Mouse (Mus musculus) intestine, postnatal 0 days (tissue): Measurements from ENCODE around the gene Edc3. TPM values are rescaled to one million over a fixed set of nuclear protein-coding genes. Genes with fewer than 3 reads are reported as not detected.
A peak's percentile ranks its signal among the peaks of the same experiment; 100 is the strongest.

ENCODE experiments used
- ATAC-seq: fragments of 200-750 bp; cut with Nextera tagmentation; 2 replicates; pipeline ENCODE4 v1.8.0; 2017; ENCODE audit warnings: mild to moderate bottlenecking, moderate TSS enrichment, moderate library complexity
- H3K27ac ChIP-seq: fragments of 300-500 bp; sonication (generic); 2 replicates; pipeline ENCODE4 v1.5.1; 2014; ENCODE audit warnings: mild to moderate bottlenecking, low read depth, low read length, moderate library complexity
- H3K27me3 ChIP-seq: fragments of 300-500 bp; sonication (generic); replicated peaks from 2 replicates; pipeline ENCODE4 v1.6.1; 2014; ENCODE audit warnings: low read length, mixed read lengths; ENCODE audit not compliant: control insufficient read depth, insufficient read depth
- H3K36me3 ChIP-seq: fragments of 300-500 bp; sonication (generic); 2 replicates; pipeline ENCODE4 v1.6.1; 2014; ENCODE audit warnings: mild to moderate bottlenecking, moderate library complexity; ENCODE audit not compliant: control insufficient read depth, insufficient read depth
- H3K4me1 ChIP-seq: fragments of 300-500 bp; sonication (generic); replicated peaks from 2 replicates; pipeline ENCODE4 v1.6.1; 2014; ENCODE audit warnings: antibody characterized with exemption, low read length, mixed read lengths; ENCODE audit not compliant: control insufficient read depth, insufficient read depth
- H3K4me2 ChIP-seq: fragments of 300-500 bp; sonication (generic); replicated peaks from 2 replicates; pipeline ENCODE4 v1.6.1; 2014; ENCODE audit warnings: low read depth, mild to moderate bottlenecking, moderate library complexity
- H3K4me3 ChIP-seq: fragments of 300-500 bp; sonication (generic); 2 replicates; pipeline ENCODE4 v1.5.1; 2014; ENCODE audit warnings: low read depth, low read length
- H3K9ac ChIP-seq: fragments of 300-500 bp; sonication (generic); 2 replicates; pipeline ENCODE4 v1.6.1; 2014; ENCODE audit warnings: mild to moderate bottlenecking, low read depth, low read length
- H3K9me3 ChIP-seq: fragments of 300-500 bp; sonication (generic); 2 replicates; pipeline ENCODE4 v1.6.1; 2016; ENCODE audit warnings: mixed run types; ENCODE audit not compliant: control insufficient read depth
- CTCF ChIP-seq: sonication (generic); IDR thresholded peaks from 2 replicates; pipeline ENCODE4 v1.5.1; 2016; ENCODE audit warnings: low read depth, mild to moderate bottlenecking, control low read depth, antibody characterized with exemption, moderate library complexity
- WGBS: fragments of 180-500 bp; shearing (Covaris S2); extraction: QIAGEN DNeasy Blood & Tissue Kit; methylation state at CpG from one replicate; pipeline ENCODE4 v1.1.7; 2014; 5-methylcytosine and 5-hydroxymethylcytosine counted together
- polyA plus RNA-seq: library from polyadenylated mRNA; unstranded; fragments of >200 nt; fragmentation: Nextera tagmentation; extraction: Ambion mirVana; gene quantifications from 2 replicates; pipeline ENCODE4 v1.2.1, GENCODE M21; 2015

Edc3 gene
- polyA plus RNA-seq, 1 experiment from 2014 or later, result 12.3 TPM

- no peak for ATAC-seq
Observed at GRCm38 (mm10) chr9:57712194-57712593, 3.9 kb downstream of the Edc3 start.

GRCm38 (mm10) chr9:57718408-57718807 lies 10.1 kb downstream of the Edc3 start:
- Histone ChIP-seq H3K36me3 (peaks cover 41% of the 10 kb centered on the region), H3K4me3 (no peak overlapping the region), H3K4me1 (peaks cover 1% of the 10 kb centered on the region; the same call in 1 of the 2 replicates), H3K27me3 (no peaks in the 10 kb centered on the region), H3K27ac (no peak overlapping the region), H3K4me2 (no peak overlapping the region), H3K9ac (no peak overlapping the region), H3K9me3 (no peaks in the 10 kb centered on the region)
- ATAC-seq, result no peak
- WGBS, result 88% methylated on average over 7 of the region's 7 CpGs
- TF ChIP-seq CTCF, result no peak

More at GRCm38 (mm10) chr9:57712194-57712593, 3.9 kb downstream of the Edc3 start:
- no peak overlapping the region for H3K4me3 ChIP-seq
- peak; percentile 47 for TF ChIP-seq CTCF
- H3K4me1 ChIP-seq, result peaks cover 4% of the 10 kb centered on the region; the same call in 1 of the 2 replicates
- H3K27ac ChIP-seq, result no peak overlapping the region
- 69% methylated on average over 2 of the region's 2 CpGs for WGBS
- no peak overlapping the region for H3K4me2 ChIP-seq
- peaks cover 28% of the 10 kb centered on the region for H3K36me3 ChIP-seq
- H3K27me3 ChIP-seq, result no peaks in the 10 kb centered on the region
- H3K9ac ChIP-seq, result no peak overlapping the region
- 0 out of 2 replicates have a peak, but pooled peaks cover 3% of the 10 kb centered on the region for H3K9me3 ChIP-seq

GRCm38 (mm10) chr9:57720736-57721135 lies 12.4 kb downstream of the Edc3 start:
- H3K36me3 ChIP-seq, result peaks cover 22% of the 10 kb centered on the region
- H3K27ac ChIP-seq, result no peak overlapping the region
- ATAC-seq, result no peak
- no peak overlapping the region for H3K9ac ChIP-seq
- H3K4me1 ChIP-seq, result peaks cover 7% of the 10 kb centered on the region; the same call in 1 of the 2 replicates
- no peak overlapping the region for H3K4me3 ChIP-seq
- no peak overlapping the region for H3K4me2 ChIP-seq
- no peaks in the 10 kb centered on the region for H3K9me3 ChIP-seq
- 86% methylated on average over 3 of the region's 3 CpGs for WGBS
- TF ChIP-seq CTCF, result no peak
- H3K27me3 ChIP-seq, result no peaks in the 10 kb centered on the region

- Histone ChIP-seq H3K36me3 (peaks cover 26% of the 10 kb centered on the region), H3K4me3 (no peak overlapping the region), H3K4me1 (peaks cover 7% of the 10 kb centered on the region; the same call in 1 of the 2 replicates), H3K27ac (no peak overlapping the region), H3K9ac (no peak overlapping the region), H3K27me3 (no peaks in the 10 kb centered on the region), H3K4me2 (no peak overlapping the region), H3K9me3 (no peaks in the 10 kb centered on the region)
- ATAC-seq, result no peak
- no peak for TF ChIP-seq CTCF
- WGBS, result 82% methylated on average over 1 of the region's 1 CpGs
Observed at GRCm38 (mm10) chr9:57722371-57722770, 14.0 kb downstream of the Edc3 start.

- H3K36me3 ChIP-seq, result peaks cover 33% of the 10 kb centered on the region
- WGBS, result 32% methylated on average over 5 of the region's 5 CpGs
- H3K9ac ChIP-seq, result no peak overlapping the region
- no peak overlapping the region for H3K4me2 ChIP-seq
- no peak overlapping the region for H3K4me3 ChIP-seq
- H3K27ac ChIP-seq, result peak overlapping the region; percentile 16
- peaks cover 7% of the 10 kb centered on the region; the same call in 1 of the 2 replicates for H3K4me1 ChIP-seq
- ATAC-seq, result peak; percentile 73
- no peaks in the 10 kb centered on the region for H3K27me3 ChIP-seq
- TF ChIP-seq CTCF, result no peak
- no peaks in the 10 kb centered on the region for H3K9me3 ChIP-seq
Observed at GRCm38 (mm10) chr9:57723315-57723715, 15.0 kb downstream of the Edc3 start.

DNA sequence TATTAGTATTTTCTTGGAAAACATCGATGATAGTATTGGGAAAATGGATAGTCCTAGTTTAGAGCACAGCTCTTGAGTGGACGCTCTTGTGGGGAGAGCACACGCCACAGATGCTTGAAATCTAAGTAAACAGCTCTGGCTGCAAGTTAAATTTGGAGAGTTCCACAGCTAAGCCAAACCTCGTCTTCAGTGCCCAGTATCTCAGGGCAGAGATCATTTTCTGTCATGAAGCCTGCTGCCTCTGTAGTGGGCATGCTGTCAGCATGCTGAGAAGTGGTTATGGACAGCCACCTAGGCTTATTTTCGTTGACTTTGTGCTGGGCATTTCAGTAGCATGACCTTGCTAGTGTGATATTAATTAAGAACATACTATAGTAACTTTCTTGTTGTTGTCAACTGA lies 15.5 kb downstream of the Edc3 start:
- no peaks in the 10 kb centered on the region for H3K9me3 ChIP-seq
- no peak overlapping the region for H3K4me3 ChIP-seq
- peaks cover 7% of the 10 kb centered on the region; the same call in 1 of the 2 replicates for H3K4me1 ChIP-seq
- H3K9ac ChIP-seq, result no peak overlapping the region
- TF ChIP-seq CTCF, result no peak
- no peak for ATAC-seq
- no peak overlapping the region for H3K4me2 ChIP-seq
- peak overlapping the region; percentile 16 for H3K27ac ChIP-seq
- peaks cover 30% of the 10 kb centered on the region for H3K36me3 ChIP-seq
- no peaks in the 10 kb centered on the region for H3K27me3 ChIP-seq
- WGBS, result 66% methylated on average over 5 of the region's 5 CpGs
